Mouse (Mus musculus) heart, postnatal 14 days (tissue): ENCODE data around the gene Ifi27. TPM values are rescaled to one million over a fixed set of nuclear protein-coding genes. Genes with fewer than 3 reads are reported as not detected.
"Not testable (repeated sequence)": the region's sequence is repeated elsewhere in the genome, so short reads cannot be mapped to it uniquely, and the experiment has no call there.

ENCODE experiments used
- DNase-seq, 2 experiments: peaks; one replicate each; pipeline ENCODE4 v3.0.0; 2021 to 2022
- intact Hi-C: fragments of 180-260 bp; cut with DNase I; formaldehyde crosslinking; loops from one replicate; pipeline ENCODE4 v1.15.1; 2025
- total RNA-seq, 2 experiments: library from RNA; stranded (reverse); gene quantifications; 2 replicates each; pipeline ENCODE4 v1.2.3; 2021

The Ifi27 gene
- total RNA-seq, 2 experiments from 2014 or later = 49.7 to 84.1 TPM

DNA sequence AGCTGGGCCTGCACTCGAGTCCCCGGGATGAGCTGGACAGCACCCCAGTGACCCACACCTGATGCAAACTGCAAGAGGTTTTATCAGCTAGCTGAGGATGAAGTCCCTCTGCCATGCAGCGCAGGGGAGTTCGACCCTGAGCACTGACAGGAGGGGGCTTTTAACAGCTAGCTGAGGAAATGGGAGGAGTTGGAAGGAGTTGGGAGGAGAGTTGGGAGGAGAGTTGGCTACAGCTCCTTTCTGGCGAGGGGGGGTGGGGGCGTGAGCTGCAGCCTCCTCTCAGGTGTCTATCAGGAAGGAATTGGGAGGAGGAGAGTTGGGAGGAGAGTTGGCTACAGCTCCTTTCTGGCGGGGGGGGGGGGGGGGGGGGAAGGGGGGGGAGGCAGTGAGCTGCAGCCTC lies 10.2 kb downstream of the Ifi27 start:
- DNase-seq, intact Hi-C loops: not testable (repeated sequence)

DNA sequence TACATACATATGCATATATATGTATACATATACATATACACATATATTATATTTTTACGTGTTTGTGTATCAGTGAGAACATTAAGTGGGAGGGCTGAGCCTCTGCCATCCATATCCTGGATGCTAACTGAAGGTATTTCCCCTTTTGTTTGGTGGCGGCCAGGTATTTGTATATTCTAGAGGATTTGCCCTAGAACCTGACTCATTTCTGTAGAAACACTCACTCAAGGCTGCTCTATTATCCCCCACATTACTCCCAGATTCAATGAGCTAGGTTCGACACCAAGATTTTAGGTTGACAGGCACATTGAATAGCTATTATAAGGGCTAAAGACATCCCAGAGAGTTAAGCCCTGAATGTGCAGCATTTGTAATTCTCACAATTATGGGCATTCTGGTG lies 11.0 kb downstream of the Ifi27 start:
- DNase-seq = no peak
- intact Hi-C loops = no loop called here

DNA sequence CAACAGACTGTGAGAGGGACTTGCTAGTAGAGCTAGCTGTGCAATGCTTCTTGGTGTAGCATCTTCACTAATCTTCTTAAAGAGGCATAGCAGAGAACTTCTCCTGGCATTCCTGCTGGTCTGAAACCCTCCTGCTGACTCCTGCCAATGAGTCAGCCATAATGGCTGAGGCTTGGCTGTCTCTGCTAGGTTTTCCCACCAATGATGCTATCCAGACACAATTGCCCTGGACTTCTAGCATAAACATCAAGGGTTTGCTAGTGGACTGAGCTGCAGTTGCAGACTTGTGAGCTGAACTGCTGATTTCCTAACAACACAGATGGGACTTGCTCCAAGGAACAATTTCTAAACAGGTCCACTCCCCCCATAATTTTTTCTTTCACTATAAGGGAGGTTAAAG lies 19.4 kb downstream of the Ifi27 start:
- DNase-seq = no peak
- intact Hi-C loops = no loop called here

DNA sequence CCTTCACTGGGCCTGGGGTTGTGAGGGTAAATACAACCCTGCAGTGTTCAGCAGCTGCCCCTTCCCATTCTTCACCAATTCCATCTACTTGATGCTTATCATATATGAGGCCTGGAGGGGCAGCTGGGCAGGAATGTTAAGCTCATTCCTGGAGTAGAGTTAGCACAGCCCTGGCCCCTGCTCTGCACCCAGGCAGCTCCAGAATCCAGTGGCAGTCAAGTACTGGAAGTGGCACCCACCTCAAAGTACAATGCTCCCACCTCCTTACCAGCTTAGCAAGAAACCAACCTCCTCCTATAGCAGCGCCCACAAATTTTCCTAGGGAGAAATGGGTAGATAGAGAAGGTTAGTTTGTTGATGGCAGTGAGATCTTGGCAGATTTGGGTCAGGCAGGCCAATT lies 22.7 kb downstream of the Ifi27 start:
- intact Hi-C loops, DNase-seq: not testable (repeated sequence)

DNA sequence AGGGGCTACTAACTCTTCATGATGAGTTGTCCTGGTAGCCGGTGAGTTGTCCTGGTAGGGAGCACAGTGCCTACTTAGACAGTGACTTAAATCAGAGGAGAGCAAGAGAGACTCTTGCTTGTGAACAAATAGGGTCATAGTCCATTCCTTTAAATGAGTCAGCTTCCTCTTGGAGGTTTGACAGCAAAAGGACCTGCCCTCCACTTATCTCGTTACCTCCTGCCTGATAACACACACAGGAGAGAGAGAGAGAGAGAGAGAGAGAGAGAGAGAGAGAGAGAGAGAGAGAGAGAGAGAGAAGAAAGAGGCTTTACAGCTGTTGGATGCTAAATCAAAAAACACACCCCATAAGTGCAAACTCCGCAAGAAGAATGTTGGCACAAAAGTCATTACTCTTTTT lies 23.1 kb downstream of the Ifi27 start, which contains the start of gene Ifi27l2b:
TSS of gene Ifi27l2b (minus strand) at position 84 of the 400 bp plus-strand sequence.
- intact Hi-C loops = no loop called here
- DNase-seq = no peak

DNA sequence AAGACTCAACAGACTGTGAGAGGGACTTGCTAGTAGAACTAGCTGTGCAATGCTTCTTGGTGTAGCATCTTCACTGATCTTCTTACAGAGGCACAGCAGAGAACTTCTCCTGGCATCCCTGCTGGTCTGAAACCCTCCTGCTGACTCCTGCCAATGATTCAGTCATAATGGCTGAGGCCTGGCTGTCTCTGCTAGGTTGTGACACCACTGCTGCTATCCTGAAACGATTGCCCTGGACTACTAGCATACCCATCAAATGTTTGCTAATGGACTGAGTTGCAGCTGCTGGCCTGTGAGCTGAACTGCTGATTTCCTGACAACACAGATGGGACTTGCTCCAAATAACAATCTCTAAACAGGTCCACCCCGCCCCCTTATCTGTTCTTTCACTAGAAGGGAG lies 40.5 kb downstream of the Ifi27 start:
- no peak for DNase-seq
- intact Hi-C loops = no loop called here

DNA sequence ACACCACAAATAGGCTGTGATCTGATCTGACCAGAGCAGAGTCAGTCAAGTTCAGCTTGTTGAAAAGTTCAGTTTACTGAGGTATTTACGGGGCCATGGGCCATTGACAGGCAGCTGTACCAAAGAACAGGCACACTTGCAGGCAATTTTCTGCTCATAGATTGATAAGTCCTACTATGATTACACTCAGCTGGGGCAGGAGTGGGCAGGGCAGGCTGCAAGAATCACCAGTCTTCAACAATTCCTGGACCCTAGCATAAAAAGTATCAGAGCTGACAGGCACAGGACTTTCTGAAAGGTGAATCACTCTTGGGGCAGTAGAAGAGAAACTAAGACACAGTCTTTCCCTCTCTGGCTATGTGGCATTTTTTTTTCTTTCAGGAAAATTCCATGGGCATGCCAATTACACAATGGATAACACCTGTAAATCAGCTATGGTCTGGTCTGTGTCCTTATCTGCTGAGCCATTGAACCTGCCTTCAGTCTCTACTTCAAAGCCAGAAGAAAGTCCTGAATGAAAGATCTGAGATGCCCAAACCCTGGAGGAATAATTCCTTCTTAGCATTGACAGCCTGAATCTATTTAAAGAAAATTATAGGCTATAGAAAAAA lies 42.9 kb downstream of the Ifi27 start:
- no peak for DNase-seq
- intact Hi-C loops = no loop called here

DNA sequence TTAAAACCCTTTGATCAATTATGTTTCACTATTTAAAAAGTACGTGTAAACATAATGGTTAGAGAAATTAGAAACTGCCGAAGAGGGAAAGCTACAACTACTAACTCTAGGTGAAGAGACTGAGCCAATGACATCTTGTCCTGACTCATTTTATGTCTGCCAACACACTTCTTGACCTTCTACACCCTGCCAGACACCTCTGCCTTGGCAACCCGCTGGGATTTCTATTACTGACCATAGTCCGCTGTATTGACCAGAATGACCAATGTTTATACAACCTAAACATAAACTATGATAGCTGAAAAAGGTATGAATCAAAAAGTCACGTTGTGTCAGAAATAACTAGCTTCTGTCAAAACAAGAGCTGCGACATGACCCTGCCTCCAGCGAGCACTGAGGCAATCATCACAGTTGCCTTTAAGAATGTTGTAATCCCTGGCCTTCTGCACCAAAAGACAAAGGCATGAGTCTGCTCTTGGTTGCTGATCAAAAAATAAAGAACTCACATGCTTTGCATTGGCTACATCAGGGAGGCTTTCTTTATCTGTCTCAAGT lies 43.5 kb downstream of the Ifi27 start:
- DNase-seq = no peak
- intact Hi-C loops = loop anchor here (2.0 kb wide), 1 partner anchor 29 kb away; no protein-coding TSS in a partner anchor

DNA sequence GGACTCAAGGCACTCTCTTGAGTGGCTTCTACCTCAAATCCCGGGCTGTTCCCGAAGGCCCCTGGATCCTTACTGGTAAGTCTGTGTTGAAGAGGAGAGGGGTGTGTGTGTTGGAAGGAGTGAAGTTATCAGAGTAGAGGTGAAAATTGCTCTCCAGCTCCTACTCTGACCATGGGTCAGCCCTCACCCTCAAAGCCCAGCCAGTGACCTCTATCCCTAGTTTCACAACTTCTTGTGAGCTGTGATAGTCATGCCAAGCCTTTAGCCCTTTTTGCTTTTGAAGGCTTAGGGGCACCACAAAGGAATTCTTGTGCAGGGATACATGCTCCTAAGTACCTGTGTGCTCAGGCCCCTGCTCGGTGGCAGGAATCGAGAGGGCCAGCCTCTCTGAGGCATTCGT lies 47.7 kb downstream of the Ifi27 start:
- intact Hi-C loops = no loop called here
- DNase-seq = no peak

DNA sequence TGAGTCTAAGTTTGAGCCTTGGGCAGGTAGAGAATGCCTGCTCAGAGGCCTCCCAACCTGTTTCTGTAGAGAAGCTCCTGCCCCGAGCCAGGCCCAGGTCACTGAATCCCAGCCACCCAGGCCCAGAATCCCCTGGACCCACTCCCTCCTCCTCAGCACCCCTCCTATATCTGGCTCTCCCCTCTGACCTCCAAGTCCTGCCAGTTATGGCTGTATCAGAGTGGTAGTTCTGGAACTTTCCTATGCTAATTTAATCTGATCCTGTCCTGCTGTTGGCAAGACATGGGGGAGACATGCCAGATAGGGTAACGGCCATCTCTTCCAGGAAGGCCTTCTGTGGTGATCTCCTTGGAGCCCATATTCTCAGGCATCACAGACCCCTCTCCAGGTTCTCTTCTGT lies 48.8 kb downstream of the Ifi27 start:
- DNase-seq = no peak
- intact Hi-C loops = no loop called here

DNA sequence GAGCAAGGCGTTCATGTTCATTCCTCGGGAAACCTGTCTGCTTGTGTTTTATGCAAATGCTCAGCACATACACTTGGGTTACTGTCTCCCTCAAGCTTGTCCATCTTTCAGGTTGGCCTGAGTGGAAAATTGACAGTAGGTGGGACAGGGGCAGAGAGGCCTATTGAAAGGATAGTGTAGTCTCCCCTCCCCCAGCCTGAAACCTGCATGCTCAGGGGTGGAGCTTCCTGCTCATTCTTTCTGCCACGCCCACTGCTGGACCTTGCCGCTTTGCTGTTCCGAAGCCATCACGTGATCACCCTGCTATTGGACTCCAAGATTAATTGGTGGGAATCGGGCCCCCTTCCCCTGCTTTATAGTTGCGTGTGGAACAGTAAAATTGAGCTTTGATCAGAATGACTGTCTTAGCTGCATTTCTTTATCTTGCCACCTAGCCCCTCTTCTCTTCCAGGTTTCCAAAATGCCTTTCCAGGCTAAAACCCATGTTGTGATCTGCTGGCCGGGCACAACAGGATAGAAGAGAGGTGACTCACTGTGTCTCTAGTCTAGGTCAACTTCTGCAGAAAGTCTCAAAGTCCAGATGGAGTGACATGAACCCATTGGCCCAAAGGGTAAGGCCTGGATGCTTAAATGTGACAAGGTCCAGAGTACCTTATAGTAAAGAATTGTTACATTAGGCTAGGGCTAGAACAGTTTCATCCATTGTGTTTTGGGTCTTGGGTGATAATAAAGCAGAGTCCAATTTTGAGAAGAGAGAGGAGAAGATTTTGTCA lies 50.4 kb downstream of the Ifi27 start:
- DNase-seq, intact Hi-C loops: not testable (repeated sequence)

DNA sequence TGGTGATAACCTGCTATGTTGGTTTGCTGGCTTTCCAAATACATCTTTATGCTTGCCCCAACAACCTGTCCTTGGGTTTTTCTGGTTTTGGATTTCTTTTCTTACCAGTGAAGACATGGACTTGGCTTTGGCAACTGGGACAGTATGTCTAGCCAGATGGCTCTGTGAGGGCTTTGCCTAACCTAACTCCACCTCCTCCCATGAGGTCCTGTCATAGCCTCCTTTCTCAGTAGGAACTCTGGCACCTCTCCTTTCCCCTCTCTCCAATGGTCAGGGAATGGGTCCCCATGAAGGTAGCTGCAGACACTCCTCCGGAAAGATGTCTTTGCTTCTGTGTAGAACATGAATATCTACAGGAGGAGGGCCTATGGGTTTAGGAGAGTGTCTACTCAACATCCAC lies 52.7 kb downstream of the Ifi27 start:
- intact Hi-C loops = no loop called here
- DNase-seq = peak; percentile 20 to 40

DNA sequence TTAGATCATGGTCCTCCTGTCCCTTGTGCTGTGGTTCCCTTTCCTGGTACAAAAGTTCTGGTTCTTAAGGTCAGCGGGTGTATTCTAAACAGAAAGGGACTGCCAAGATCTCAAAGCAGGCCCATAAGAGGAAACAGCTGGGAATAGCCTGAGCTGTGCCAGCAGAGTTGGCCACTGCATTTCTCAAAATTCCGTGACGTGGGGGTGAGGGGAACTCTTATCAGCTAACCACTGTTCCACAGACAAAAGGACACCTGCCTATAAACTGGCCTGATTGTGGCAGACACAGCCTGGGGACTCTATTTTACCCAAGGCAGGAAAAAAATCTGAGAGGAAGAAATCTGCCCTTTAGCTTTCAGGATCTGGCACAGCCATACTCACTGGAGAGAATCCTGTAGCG lies 53.3 kb downstream of the Ifi27 start:
- peak; percentile 58 to 60 for DNase-seq
- intact Hi-C loops = no loop called here

DNA sequence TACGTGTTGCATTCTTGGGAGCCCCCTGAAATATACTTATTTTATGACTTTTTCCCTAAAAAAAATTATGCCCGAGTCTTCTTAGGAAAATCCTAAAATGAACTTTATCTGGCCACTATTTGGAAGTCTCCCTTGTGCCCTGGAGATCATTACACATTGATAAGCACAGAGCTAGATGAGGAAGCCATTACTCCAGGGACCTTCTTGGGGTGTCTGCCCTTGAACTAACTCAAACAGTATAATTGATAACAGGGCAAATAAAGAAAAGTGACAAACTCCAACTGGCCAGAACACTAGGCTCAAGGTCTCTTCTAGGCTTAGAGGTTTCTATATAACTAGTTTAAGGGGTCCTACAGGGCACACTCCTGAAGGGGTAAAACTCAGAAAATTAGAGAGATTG lies 53.7 kb downstream of the Ifi27 start:
- no peak for DNase-seq
- intact Hi-C loops = no loop called here

Other genes with a start within 250 kb of the Ifi27 start
- gene Prima1, start 192.1 kb upstream of the Ifi27 start, total RNA-seq = under 1 TPM in 1 of 2 experiments, not detected in 1; 0.34 TPM
- gene Fam181a, start 123.2 kb upstream of the Ifi27 start, total RNA-seq = not detected
- 100 to 1,000 TPM; 470 to 485 TPM for gene Asb2, start 78.2 kb upstream of the Ifi27 start, total RNA-seq
- 1 to 10 TPM; 3.6 to 4.0 TPM for gene Otub2, start 45.5 kb upstream of the Ifi27 start, total RNA-seq
- gene 9330161L09Rik, start 26.4 kb upstream of the Ifi27 start, total RNA-seq = 1 to 10 TPM in 1 of 2 experiments, under 1 TPM in 1; 0.48 to 1.3 TPM
- 10 to 100 TPM; 78.8 to 86.6 TPM for gene Ddx24, start 8.4 kb upstream of the Ifi27 start, total RNA-seq
- gene Ifi27l2a, start 9.5 kb downstream of the Ifi27 start, total RNA-seq = 10 to 100 TPM in 1 of 2 experiments, 1 to 10 TPM in 1; 9.1 to 15.7 TPM
- not detected for gene Ifi27l2b, start 23.0 kb downstream of the Ifi27 start, total RNA-seq
- under 1 TPM; 0.50 to 0.98 TPM for gene Ppp4r4, start 98.1 kb downstream of the Ifi27 start, total RNA-seq
- not detected for gene Serpina10, start 197.2 kb downstream of the Ifi27 start, total RNA-seq
- not detected for gene Serpina6, start 223.0 kb downstream of the Ifi27 start, total RNA-seq
- not detected for gene Serpina16, start 241.9 kb downstream of the Ifi27 start, total RNA-seq